Mouse (Mus musculus) gastrocnemius, postnatal 14 days (tissue): ENCODE results near the gene Yod1. TPM values are rescaled to one million over a fixed set of nuclear protein-coding genes. Genes with fewer than 3 reads are reported as not detected.
A peak's percentile ranks its signal among the peaks of the same experiment; 100 is the strongest.

Experiments used
- DNase-seq: peaks from one replicate; pipeline ENCODE4 v3.0.0; 2021; ENCODE audit warnings: mixed read lengths
- intact Hi-C: fragments of 180-260 bp; cut with DNase I; formaldehyde crosslinking; loops from one replicate; pipeline ENCODE4 v1.15.1; 2025; ENCODE audit warnings: low total_unique reads
- long read RNA-seq, 2 experiments: library from polyadenylated mRNA; stranded (forward); transcript quantifications; one replicate each; pipeline ENCODE4 v2.0.0; 2021
- total RNA-seq, 2 experiments: library from RNA; stranded (reverse); gene quantifications; 2 replicates each; pipeline ENCODE4 v1.2.3; 2021

The Yod1 gene
- 1 to 10 TPM; 3.3 to 3.7 TPM for total RNA-seq
- long read RNA-seq, experiment 1 = 0 reads
- long read RNA-seq, experiment 2, full-length matches to known transcripts = 2 of 2 reads
- long read RNA-seq, experiment 2, partial matches to known transcripts = 0 of 2 reads
- long read RNA-seq, experiment 2, other reads (novel, unspliced or antisense) = 0 of 2 reads

DNA sequence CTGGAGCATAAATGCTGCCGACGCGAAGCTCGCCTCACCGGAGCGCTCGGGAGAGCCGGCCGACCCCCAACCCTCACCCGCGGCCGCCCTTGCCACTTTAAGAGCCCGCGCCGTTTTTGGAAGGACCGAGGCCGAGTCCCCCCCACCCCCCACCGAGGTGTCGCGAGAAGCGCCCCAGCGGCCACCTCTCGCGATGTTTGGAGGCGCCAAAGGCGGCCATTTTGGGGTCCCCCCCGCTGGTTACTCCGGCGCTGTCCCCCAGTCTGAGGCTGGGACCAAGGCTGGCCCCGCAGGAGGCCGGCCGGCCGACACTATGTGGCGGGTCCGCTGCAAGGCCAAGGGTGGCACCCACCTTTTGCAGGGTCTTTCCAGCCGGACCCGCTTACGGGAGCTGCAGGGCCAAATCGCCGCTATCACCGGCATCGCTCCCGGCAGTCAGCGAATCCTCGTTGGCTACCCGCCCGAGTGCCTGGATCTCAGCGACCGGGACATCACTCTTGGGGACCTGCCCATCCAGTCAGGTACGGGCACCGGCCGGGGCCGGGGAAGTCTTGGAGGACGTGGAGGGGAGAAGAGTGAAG is at the start of gene Yod1:
Gene Yod1 (plus strand): TSS at position 37 of the 581 bp plus-strand sequence.
- peak; percentile 93 for DNase-seq
- intact Hi-C loops = no loop called here

- DNase-seq = no peak
- intact Hi-C loops = no loop called here
Measured at GRCm38 (mm10) chr1:130678551-130678950, 38.6 kb upstream of the Yod1 start.

GRCm38 (mm10) chr1:130681075-130681474 is 36.1 kb upstream of the Yod1 start:
- no peak for DNase-seq
- intact Hi-C loops = no loop called here

- intact Hi-C loops = no loop called here
- DNase-seq = no peak
Measured at GRCm38 (mm10) chr1:130681656-130682413, 35.3 kb upstream of the Yod1 start.

- no peak for DNase-seq
- intact Hi-C loops = no loop called here
Measured at GRCm38 (mm10) chr1:130683905-130684304, 33.2 kb upstream of the Yod1 start.

DNA sequence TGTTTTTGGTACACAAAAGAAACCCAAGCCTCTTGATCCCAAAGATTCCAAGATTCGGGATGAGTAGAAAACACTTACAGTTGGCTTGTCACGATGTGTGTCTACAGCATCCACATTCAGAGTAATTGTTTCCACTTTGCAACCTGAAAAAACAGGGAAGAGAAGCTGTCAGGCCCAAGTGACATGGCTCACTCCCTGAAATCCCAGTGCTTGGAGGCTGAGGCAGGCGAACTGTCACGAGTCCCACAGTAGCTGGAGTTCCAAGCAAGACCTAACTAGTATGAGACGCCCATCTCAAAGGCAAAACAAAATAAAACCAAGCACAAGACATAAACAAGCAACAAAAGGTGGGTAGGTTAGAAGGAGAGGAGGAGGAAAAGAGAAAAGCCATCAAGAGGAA is 18.5 kb upstream of the Yod1 start:
- DNase-seq = no peak
- intact Hi-C loops = loop anchor here (10.0 kb wide), 1 partner anchor 86 kb away; no protein-coding TSS in a partner anchor

DNA sequence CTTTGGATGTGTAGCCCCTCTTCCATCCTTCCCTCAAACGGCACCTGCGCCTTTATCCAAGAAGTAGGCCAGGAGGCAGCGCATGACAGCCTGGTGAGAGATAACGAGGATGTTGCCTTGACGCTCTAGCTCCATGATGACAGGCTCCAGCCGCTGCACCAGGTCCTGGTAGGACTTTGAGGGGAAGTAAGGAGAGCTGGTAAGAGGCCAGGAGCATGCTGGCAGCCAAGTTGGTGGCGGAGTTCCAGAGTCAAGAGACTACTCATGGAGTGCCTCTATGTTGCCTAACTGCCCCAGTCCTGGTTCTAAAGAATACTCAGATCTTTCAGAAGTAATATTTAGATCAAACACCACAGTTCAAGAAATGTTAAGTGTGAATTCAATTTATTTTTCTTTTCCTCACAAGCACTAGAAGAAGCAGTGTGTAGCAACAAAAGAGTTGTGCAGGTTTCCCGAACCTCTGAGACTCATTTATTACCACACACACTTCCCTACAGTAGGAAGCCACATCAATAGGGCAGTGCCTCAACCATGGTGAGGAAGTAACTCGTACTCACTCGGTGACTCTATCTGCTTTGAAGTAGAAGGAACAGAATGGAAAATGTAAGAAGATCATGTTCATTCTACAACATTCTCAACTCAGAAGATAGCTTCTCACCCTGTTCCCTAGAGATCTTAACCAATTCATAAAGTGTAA is 17.0 kb upstream of the Yod1 start:
- DNase-seq = no peak
- intact Hi-C loops = loop anchor here (10.0 kb wide), 1 partner anchor 85 kb away; no protein-coding TSS in a partner anchor

GRCm38 (mm10) chr1:130701976-130702375 is 15.2 kb upstream of the Yod1 start:
- intact Hi-C loops = no loop called here

GRCm38 (mm10) chr1:130703613-130704012 is 13.5 kb upstream of the Yod1 start:
- no peak for DNase-seq
- intact Hi-C loops = no loop called here

More at GRCm38 (mm10) chr1:130701976-130702375, 15.2 kb upstream of the Yod1 start:
- no peak for DNase-seq

DNA sequence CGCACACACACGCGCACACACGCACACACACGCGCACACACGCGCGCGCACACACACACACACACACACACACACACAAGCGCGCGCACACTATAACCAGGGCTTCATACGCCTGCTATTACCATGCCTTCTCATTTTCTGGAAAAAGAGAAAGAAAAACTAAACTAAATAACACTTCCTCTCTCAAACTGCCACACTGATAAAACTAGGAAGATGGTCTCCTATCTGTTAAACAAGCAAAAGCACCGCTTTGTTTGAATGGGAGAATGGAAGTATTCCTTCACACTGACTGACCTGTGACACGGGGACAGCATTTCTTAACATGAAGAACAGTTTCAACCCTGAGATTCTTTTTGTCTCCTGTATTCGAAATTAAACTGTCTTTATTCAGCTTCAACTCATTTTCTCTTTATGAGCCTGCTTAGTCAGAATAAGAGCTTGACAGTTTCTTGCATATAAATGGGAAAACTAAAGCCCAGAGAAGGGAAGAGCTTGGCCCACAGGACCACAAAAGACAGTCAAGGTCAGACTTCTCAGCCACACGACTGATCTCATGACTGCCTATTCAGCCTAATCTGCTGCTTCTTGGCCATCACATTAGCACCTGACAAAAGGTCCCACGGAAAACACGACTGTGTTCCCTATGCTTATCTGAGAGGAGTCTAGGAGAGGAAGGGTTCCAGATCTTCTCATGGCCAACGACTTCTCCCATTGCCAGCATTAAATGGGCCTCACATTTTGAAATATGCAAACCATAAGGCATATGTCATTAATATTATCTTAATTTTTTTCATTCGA is 6.6 kb upstream of the Yod1 start:
- intact Hi-C loops = no loop called here
- DNase-seq = no peak

GRCm38 (mm10) chr1:130714046-130714445 is 3.1 kb upstream of the Yod1 start:
- intact Hi-C loops = no loop called here
- no peak for DNase-seq

DNA sequence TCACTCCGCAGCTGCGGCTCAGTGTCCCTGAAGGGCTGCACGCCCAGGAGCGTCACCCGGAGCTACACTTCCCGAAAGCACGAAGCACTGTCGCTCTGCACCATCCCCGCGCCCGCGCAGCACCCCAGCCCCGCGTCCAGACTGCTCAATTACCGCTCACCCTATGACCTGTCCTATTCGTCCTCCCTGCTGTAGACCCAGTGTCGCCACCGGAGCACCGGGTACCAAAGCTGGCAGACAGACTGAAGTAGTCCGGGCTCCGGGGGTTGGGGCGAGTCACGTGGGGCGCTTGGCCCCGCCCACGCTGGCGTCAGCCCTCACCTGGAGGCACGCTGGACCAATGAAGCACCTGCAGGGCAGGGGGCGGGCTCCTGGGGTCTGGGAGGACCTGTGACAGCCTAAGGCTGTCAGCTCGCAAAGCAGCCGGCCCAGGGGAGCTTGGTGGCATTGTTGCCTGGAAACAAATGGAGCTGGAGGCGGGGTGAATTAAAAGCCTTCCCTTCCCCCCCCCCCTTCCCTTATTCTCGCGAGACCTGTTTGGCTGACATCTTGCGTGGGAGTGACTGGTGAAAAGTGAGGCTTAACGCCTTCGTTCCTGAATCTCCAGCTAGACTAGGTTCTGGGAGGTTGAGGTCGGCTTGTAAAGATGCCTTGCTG is 1.4 kb upstream of the Yod1 start, which contains the start of gene Gm29427:
Gene Gm29427 (minus strand): TSS at position 239 of the 657 bp plus-strand sequence.
- DNase-seq = peak; percentile 85
- intact Hi-C loops = no loop called here

- DNase-seq = no peak
- intact Hi-C loops = no loop called here
Measured at GRCm38 (mm10) chr1:130716218-130716512, 962 bp upstream of the Yod1 start.

GRCm38 (mm10) chr1:130716513-130717290 is 425 bp upstream of the Yod1 start:
- peak; percentile 42 for DNase-seq
- intact Hi-C loops = no loop called here

DNA sequence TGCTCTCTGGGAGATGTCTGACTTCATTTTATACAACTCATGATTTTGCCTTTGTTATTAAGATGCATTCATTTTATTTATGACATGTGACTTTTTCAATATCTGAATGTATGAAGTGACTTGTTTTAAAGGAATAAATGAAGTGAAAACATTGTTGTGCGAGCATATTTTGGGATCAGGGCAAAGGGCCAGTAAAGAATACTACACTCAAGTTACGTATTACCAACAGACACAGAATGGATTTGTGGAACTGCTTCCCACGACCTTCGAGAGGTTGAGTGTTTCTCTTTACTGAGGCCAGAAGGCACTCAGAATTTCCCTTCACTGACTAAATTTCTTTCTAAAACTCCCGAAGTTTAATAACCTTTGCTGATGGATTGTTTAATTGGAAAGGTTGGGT is 7.1 kb downstream of the Yod1 start:
- DNase-seq = no peak
- intact Hi-C loops = no loop called here

DNA sequence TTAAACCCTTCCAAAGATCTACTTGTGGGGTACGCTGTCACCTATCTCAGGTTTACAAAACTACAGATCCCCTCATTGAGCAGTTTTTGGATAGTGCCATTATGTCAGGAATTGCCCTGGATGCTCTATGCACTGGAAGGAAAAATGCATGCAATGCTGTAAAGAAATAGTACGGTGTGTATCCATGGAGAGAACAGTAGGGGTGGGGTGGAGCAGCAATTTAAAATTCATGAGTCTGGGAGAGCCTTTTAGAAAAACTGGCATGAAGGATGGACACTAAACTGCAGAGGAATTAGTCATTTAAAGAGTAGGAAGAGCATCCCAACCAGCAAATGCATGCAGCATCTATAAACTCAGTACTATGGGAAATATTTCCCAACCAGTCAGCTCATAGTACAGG is 9.3 kb downstream of the Yod1 start:
- intact Hi-C loops = no loop called here
- no peak for DNase-seq

- no peak for DNase-seq
- intact Hi-C loops = no loop called here
Measured at GRCm38 (mm10) chr1:130728070-130728469, 10.9 kb downstream of the Yod1 start.

DNA sequence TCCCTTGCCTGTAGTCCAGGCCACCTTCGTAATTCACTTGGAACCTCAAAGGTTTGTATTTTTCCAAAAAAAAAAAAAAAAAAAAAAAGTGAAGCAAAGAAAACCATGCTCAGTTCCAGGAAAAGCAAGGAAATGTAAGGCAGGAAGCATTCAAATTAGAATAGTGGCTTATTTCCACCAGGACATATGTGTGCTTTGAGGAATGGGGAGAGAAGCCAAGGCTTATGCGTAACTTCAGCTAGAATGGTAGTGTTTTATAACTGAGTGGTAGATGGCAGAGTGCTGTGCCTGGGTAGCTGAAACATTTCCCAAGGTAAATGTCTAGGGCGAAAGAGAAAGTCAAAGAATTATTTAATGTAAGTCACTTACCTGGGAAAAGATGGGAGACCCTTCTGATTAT is 11.6 kb downstream of the Yod1 start:
- intact Hi-C loops = no loop called here
- DNase-seq = no peak
